Mouse (Mus musculus): ENCODE data around the gene Lamc2. TPM values are rescaled to one million over a fixed set of nuclear protein-coding genes. Genes with fewer than 3 reads are reported as not detected.

Lamc2 gene
- polyA plus RNA-seq, 1 experiment from 2014 or later: 0.53 TPM

GRCm38 (mm10) chr1:153172291-153172731, 13.9 kb downstream of the Lamc2 start:
- Histone ChIP-seq H3K27me3 (replicated peaks) (no peaks in the 10 kb centered on the region), H3K4me2 (replicated peaks) (no peak overlapping the region), H3K4me3 (no peak overlapping the region), H3K27ac (no peak overlapping the region), H3K4me1 (peaks cover 3% of the 10 kb centered on the region; the same call in 1 of the 2 replicates), H3K36me3 (no peaks in the 10 kb centered on the region), H3K9ac (no peak overlapping the region), H3K9me3 (no peaks in the 10 kb centered on the region)
- WGBS: 19% methylated on average over 9 of the region's 9 CpGs
- ATAC-seq (ENCODE audit: low FRiP score, low read depth): no peak

DNA sequence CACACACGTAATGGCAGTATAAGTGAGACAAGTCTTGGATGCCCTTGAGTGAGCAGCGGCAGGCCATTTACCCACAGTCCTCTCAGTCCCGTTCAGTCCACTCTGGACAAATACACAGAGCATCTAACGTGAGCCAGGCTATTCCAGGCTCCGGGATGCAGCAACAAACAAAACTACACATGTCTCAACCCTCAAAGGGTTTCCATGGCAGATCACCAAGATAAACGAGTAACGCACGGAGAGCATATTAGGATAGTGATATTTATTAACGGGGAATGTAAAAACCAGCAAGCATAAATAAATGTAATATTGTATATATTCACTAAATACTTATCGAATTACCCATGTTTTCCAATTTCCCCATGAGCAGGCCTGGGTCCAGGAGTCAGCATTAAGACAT, 15.2 kb downstream of the Lamc2 start:
- Histone ChIP-seq H3K9me3 (no peaks in the 10 kb centered on the region), H3K9ac (no peak overlapping the region), H3K4me1 (peaks cover 3% of the 10 kb centered on the region; the same call in 1 of the 2 replicates), H3K4me3 (no peak overlapping the region), H3K27ac (no peak overlapping the region), H3K4me2 (replicated peaks) (no peak overlapping the region), H3K27me3 (replicated peaks) (no peaks in the 10 kb centered on the region), H3K36me3 (no peaks in the 10 kb centered on the region)
- ATAC-seq (ENCODE audit: low FRiP score, low read depth): no peak
- 85% methylated on average over 10 of the region's 10 CpGs for WGBS

DNA sequence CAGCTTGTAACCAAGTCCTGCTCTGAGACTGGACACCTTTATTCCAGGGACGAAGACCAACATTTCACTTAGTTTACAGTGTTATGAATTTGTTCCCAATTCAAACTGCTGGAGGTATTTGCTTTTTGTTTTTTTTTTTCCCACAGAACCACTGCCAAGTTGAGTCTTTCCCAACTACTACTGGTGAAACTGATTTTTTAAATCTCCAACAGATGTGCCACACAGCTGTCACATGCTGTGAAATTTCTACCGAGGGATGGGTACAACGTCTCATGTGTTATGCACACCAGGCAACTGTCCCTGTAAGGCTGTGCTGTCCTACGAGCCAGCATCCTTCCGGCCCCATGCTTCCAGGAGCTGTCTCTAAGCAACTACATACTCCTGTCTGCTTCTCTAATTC, 18.0 kb downstream of the Lamc2 start:
- H3K36me3 ChIP-seq: no peaks in the 10 kb centered on the region
- H3K27me3 ChIP-seq (replicated peaks): no peaks in the 10 kb centered on the region
- H3K9ac ChIP-seq: no peak overlapping the region
- no peak overlapping the region for H3K4me3 ChIP-seq
- 83% methylated on average over 5 of the region's 5 CpGs for WGBS
- H3K27ac ChIP-seq: no peak overlapping the region
- no peak overlapping the region for H3K4me2 ChIP-seq (replicated peaks)
- H3K9me3 ChIP-seq: no peaks in the 10 kb centered on the region
- ATAC-seq (ENCODE audit: low FRiP score, low read depth): no peak
- no peaks in the 10 kb centered on the region for H3K4me1 ChIP-seq

DNA sequence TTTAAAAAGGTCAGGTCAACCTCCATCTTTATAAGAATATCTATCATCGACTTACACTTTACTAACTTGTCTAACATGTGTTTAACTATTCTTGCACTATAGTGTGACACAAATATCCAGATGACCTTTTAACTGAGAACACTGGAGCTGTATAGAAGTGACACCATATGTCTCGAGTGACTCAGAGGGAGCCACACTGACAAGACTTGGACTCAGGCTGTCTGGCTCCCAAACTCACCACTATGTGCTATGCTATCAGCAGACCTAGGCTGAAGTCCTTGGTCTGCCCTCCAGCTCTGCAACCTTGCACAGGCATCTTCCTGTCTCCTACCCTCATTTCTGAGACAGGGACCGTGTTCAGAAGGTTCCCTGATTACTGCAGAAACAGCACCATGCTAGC, 22.4 kb downstream of the Lamc2 start:
- H3K36me3 ChIP-seq: no peaks in the 10 kb centered on the region
- no peak overlapping the region for H3K27ac ChIP-seq
- no peak overlapping the region for H3K9ac ChIP-seq
- no peaks in the 10 kb centered on the region for H3K27me3 ChIP-seq (replicated peaks)
- H3K4me2 ChIP-seq (replicated peaks): no peak overlapping the region
- no peaks in the 10 kb centered on the region for H3K4me1 ChIP-seq
- no peaks in the 10 kb centered on the region for H3K9me3 ChIP-seq
- WGBS: 71% methylated on average over 3 of the region's 3 CpGs
- ATAC-seq (ENCODE audit: low FRiP score, low read depth): no peak
- H3K4me3 ChIP-seq: no peak overlapping the region

DNA sequence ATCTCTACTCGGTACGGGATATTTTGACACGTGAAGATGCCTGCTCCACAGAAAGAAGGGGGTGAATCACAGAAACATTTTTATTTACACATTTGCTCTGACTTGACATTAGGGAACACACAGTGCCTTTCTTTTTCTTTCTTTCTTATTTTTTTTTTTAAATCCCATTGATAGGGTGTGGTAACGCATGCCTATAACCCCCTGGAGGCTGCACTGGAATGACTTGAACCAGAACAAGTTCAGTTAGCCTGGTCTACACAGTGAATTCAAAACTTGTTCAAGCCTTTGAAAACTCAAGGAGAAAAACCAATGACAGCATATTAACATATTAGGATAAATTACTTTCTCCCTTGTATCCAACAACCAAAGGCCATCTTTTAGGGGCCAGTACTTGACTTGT, 27.1 kb downstream of the Lamc2 start:
- H3K4me2 ChIP-seq (replicated peaks): no peak overlapping the region
- no peaks in the 10 kb centered on the region for H3K27me3 ChIP-seq (replicated peaks)
- ATAC-seq (ENCODE audit: low FRiP score, low read depth): no peak
- H3K9me3 ChIP-seq: no peaks in the 10 kb centered on the region
- H3K9ac ChIP-seq: no peak overlapping the region
- H3K4me1 ChIP-seq: no peaks in the 10 kb centered on the region
- no peak overlapping the region for H3K27ac ChIP-seq
- H3K4me3 ChIP-seq: no peak overlapping the region
- H3K36me3 ChIP-seq: no peaks in the 10 kb centered on the region
- WGBS: 95% methylated on average over 4 of the region's 4 CpGs

- Histone ChIP-seq H3K9ac (no peak overlapping the region), H3K36me3 (no peaks in the 10 kb centered on the region), H3K4me1 (no peaks in the 10 kb centered on the region), H3K27ac (no peak overlapping the region), H3K9me3 (no peaks in the 10 kb centered on the region), H3K27me3 (replicated peaks) (no peaks in the 10 kb centered on the region), H3K4me2 (replicated peaks) (no peak overlapping the region), H3K4me3 (no peak overlapping the region)
- 81% methylated on average over 5 of the region's 5 CpGs for WGBS
- no peak for ATAC-seq (ENCODE audit: low FRiP score, low read depth)
These were observed 29.1 kb downstream of the Lamc2 start for GRCm38 (mm10) chr1:153157021-153157623.

GRCm38 (mm10) chr1:153155364-153155763, 30.9 kb downstream of the Lamc2 start:
- no peaks in the 10 kb centered on the region for H3K27me3 ChIP-seq (replicated peaks)
- WGBS: 89% methylated on average over 8 of the region's 8 CpGs
- H3K9me3 ChIP-seq: no peaks in the 10 kb centered on the region
- H3K4me1 ChIP-seq: no peaks in the 10 kb centered on the region
- no peak overlapping the region for H3K4me3 ChIP-seq
- no peak overlapping the region for H3K27ac ChIP-seq
- H3K36me3 ChIP-seq: no peaks in the 10 kb centered on the region
- H3K9ac ChIP-seq: no peak overlapping the region
- ATAC-seq (ENCODE audit: low FRiP score, low read depth): no peak
- no peak overlapping the region for H3K4me2 ChIP-seq (replicated peaks)

DNA sequence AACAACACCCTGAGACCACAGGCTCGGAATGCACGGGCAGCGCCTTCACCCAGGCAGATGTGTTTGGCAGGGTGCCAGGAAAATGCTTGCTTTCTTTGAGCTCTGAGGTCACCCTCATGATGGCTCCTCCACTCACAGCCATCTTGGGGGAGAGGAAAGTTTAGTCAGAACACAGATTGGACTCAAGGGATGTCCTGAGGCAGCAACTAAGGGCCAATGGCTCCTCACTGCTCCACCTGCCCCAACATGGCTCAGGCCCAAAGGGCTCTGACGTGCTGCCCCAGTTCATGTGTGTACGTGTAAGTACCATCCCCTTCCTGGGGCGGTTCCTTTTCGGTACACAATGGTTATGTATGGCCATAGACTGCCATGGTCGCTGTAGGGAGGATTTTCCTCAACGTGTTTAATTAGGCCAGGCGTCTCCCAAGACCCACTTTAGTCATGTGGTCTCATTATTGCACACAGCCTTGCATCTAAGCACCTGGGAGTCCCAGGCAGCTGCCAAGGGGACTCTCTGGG, 32.6 kb downstream of the Lamc2 start:
- ATAC-seq (ENCODE audit: low FRiP score, low read depth): no peak
- no peak overlapping the region for H3K4me2 ChIP-seq (replicated peaks)
- H3K36me3 ChIP-seq: no peaks in the 10 kb centered on the region
- no peak overlapping the region for H3K4me3 ChIP-seq
- H3K27me3 ChIP-seq (replicated peaks): no peaks in the 10 kb centered on the region
- no peaks in the 10 kb centered on the region for H3K4me1 ChIP-seq
- H3K27ac ChIP-seq: no peak overlapping the region
- WGBS: 67% methylated on average over 10 of the region's 10 CpGs
- no peaks in the 10 kb centered on the region for H3K9me3 ChIP-seq
- H3K9ac ChIP-seq: no peak overlapping the region

DNA sequence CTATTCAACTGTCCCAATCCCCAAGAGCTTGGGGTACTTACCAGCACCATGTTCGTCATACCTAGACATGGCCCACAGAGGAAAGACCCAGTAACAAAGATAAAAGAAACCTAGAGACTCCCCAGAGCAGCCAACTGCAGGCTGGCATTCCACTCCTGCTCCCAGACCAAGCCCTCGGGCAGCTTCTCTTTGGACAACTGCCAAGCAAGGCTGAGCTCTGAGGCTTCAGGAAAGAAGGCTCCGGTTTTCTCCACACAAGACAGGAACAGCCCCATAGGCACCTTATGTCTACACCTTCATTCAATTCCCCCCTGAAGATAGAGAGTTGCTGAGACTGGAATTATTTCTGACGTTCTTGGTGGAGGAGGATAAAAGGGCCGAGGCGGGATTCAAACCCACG, 33.7 kb downstream of the Lamc2 start:
- H3K4me2 ChIP-seq (replicated peaks): no peak overlapping the region
- no peaks in the 10 kb centered on the region for H3K27me3 ChIP-seq (replicated peaks)
- H3K4me3 ChIP-seq: no peak overlapping the region
- H3K9ac ChIP-seq: no peak overlapping the region
- ATAC-seq (ENCODE audit: low FRiP score, low read depth): no peak
- no peaks in the 10 kb centered on the region for H3K36me3 ChIP-seq
- no peaks in the 10 kb centered on the region for H3K9me3 ChIP-seq
- WGBS: 81% methylated on average over 7 of the region's 7 CpGs
- no peak overlapping the region for H3K27ac ChIP-seq
- H3K4me1 ChIP-seq: no peaks in the 10 kb centered on the region

GRCm38 (mm10) chr1:153145791-153146190, 40.5 kb downstream of the Lamc2 start:
- 88% methylated on average over 5 of the region's 5 CpGs for WGBS
- H3K9ac ChIP-seq: no peak overlapping the region
- no peak overlapping the region for H3K27ac ChIP-seq
- H3K36me3 ChIP-seq: no peaks in the 10 kb centered on the region
- no peaks in the 10 kb centered on the region for H3K9me3 ChIP-seq
- H3K4me1 ChIP-seq: no peaks in the 10 kb centered on the region
- no peak overlapping the region for H3K4me2 ChIP-seq (replicated peaks)
- no peak for ATAC-seq (ENCODE audit: low FRiP score, low read depth)
- H3K4me3 ChIP-seq: no peak overlapping the region
- no peaks in the 10 kb centered on the region for H3K27me3 ChIP-seq (replicated peaks)

GRCm38 (mm10) chr1:153144021-153144420, 42.2 kb downstream of the Lamc2 start:
- H3K4me3 ChIP-seq: no peak overlapping the region
- WGBS: 76% methylated on average over 11 of the region's 11 CpGs
- no peak overlapping the region for H3K27ac ChIP-seq
- no peak for ATAC-seq (ENCODE audit: low FRiP score, low read depth)
- H3K4me1 ChIP-seq: no peaks in the 10 kb centered on the region
- no peaks in the 10 kb centered on the region for H3K36me3 ChIP-seq
- no peak overlapping the region for H3K9ac ChIP-seq
- H3K4me2 ChIP-seq (replicated peaks): no peak overlapping the region
- no peaks in the 10 kb centered on the region for H3K9me3 ChIP-seq
- H3K27me3 ChIP-seq (replicated peaks): no peaks in the 10 kb centered on the region

DNA sequence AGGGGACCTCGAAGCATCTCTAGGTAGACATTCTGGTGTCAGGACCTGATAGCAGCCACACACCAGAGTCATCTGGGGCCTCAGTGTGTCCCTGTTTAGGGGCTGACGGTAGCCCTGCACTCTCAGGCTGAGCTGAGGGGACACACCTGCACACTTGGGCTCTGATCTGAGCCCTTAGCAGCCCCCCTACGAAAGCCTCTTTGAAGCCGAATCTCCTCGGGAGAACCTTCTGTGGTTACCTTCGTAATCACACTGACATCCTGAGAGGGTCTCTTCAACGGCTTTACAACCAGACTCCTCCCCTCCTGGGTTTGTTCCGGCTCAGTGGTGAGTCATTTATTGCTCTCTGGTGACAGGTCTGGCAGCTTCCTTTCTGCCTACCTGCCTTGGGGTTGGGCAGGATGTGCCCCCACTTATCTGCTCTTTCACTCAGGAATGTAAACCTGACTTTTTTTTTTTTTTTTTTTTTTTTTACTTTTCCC, 45.5 kb downstream of the Lamc2 start:
- no peak overlapping the region for H3K4me2 ChIP-seq (replicated peaks)

DNA sequence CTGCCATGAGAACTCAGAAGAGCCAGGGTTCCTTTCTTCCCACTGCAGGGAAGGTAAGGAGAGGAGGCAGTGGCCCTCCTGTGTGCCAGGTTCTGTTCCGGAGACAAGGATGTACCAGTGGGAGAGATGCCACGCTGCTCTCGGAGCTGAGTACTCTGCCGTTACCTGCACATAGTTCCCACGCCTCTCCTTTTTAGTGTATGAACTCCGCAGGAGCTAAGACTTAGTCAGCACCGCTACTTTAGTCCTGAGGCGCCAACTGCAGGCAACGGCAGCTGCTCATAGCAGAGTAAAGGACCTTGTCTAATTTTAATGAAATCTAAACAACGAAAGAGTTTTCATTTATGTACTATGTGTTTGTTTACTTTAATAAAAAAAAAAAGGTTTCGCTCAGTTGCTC, 46.0 kb downstream of the Lamc2 start:
- H3K27me3 ChIP-seq (replicated peaks): no peaks in the 10 kb centered on the region
- no peak overlapping the region for H3K9ac ChIP-seq
- H3K36me3 ChIP-seq: no peaks in the 10 kb centered on the region
- H3K27ac ChIP-seq: no peak overlapping the region
- H3K4me2 ChIP-seq (replicated peaks): no peak overlapping the region
- no peak overlapping the region for H3K4me3 ChIP-seq
- H3K4me1 ChIP-seq: peaks cover 4% of the 10 kb centered on the region; the same call in 1 of the 2 replicates
- ATAC-seq (ENCODE audit: low FRiP score, low read depth): no peak
- 85% methylated on average over 11 of the region's 11 CpGs for WGBS
- H3K9me3 ChIP-seq: no peaks in the 10 kb centered on the region

More for the DNA sequence above, 45.5 kb downstream of the Lamc2 start:
- Histone ChIP-seq H3K9me3 (no peaks in the 10 kb centered on the region), H3K9ac (no peak overlapping the region), H3K27me3 (replicated peaks) (no peaks in the 10 kb centered on the region), H3K27ac (no peak overlapping the region), H3K4me3 (no peak overlapping the region), H3K4me1 (peaks cover 4% of the 10 kb centered on the region; the same call in 1 of the 2 replicates), H3K36me3 (no peaks in the 10 kb centered on the region)
- ATAC-seq (ENCODE audit: low FRiP score, low read depth): no peak
- WGBS: 22% methylated on average over 8 of the region's 8 CpGs
